Mouse (Mus musculus) small intestine, adult 2 months (tissue): ENCODE measurements around the gene Cacna1g.

Experiments
- CTCF ChIP-seq: fragments of 200-500 bp; IDR thresholded peaks from 2 replicates; pipeline ENCODE4 v1.5.1; 2012; ENCODE audit warnings: low read depth, mild to moderate bottlenecking, control low read depth, inconsistent platforms, low read length, moderate library complexity, mixed read lengths; ENCODE audit not compliant: insufficient replicate concordance, insufficient read length; ENCODE audit errors: extremely low read depth
- POLR2A ChIP-seq: fragments of 200-500 bp; IDR thresholded peaks from 2 replicates; pipeline ENCODE4 v1.6.1; 2012; ENCODE audit warnings: low read depth, mild to moderate bottlenecking, control low read depth, inconsistent platforms, low read length, moderate library complexity

DNA sequence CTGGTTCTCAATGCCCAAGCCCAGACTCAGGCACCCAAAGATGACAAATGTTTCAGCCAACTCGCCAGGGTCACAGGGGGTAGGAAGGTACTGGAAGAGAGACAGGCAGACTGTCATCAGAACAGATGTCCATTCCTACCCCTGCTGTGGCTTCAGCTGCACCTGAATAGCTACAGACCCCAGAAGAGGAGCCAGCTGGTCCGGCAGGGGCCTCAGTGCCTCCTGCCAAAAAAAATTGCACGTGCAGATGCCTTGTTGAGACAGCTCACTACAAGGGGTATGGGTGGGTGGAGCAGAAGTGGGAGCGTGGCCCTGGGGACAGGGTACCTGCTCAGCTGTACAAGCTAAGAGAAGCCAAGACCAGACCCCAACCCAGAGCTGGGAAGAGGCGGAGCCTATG lies 50.1 kb downstream of the Cacna1g start:
- no peak for TF ChIP-seq CTCF
- no peak for TF ChIP-seq POLR2A
